Comparison of ENCODE assay signal across 9 mouse cellular contexts in genomic region chr5:35901226-35901809, GRCm38 (mm10). TPM values are rescaled to one million over a fixed set of nuclear protein-coding genes. Genes with fewer than 3 reads are reported as not detected.
DNase-seq lines count a peak whose midpoint lies in the region; ATAC-seq and TF ChIP-seq lines count a peak whose summit lies in the region.
"Had no signal": no experiment of that assay in that cellular context is flagged by ENCODE, and none has a peak within 500 bp of the region (broad histone marks: within the 10 kb centered on the region; RNA-seq: fewer than 3 reads in every experiment).

No protein-coding gene starts in this region.

- H3K4me3 ChIP-seq in lung, embryonic 14.5 days (ENCODE audit: low read depth, low read length), result no peak overlapping the region
- H3K4me3 ChIP-seq in lung, adult 2 months (replicated peaks; ENCODE audit: extremely low read depth, low read depth, low read length), result no peak overlapping the region
- no peak overlapping the region for H3K4me3 ChIP-seq in limb, embryonic 13.5 days
- no peak overlapping the region for H3K4me3 ChIP-seq in neural tube, embryonic 15.5 days (replicated peaks)
- H3K4me3 ChIP-seq: layer of hippocampus, adult 2 months had no signal

- 0 out of 2 replicates have a peak, but pooled peaks cover 3% of the 10 kb centered on the region for H3K36me3 ChIP-seq in lung, embryonic 14.5 days (ENCODE audit: insufficient read depth)
- H3K36me3 ChIP-seq in limb, embryonic 13.5 days, result no peaks in the 10 kb centered on the region
- no peaks in the 10 kb centered on the region for H3K36me3 ChIP-seq in neural tube, embryonic 15.5 days

- ATAC-seq in lung, embryonic 14.5 days (ENCODE audit: insufficient read depth), result peak; percentile 89
- ATAC-seq in limb, embryonic 13.5 days (ENCODE audit: low FRiP score, low read depth), result peak; percentile 46; the same call in 1 of the 2 replicates
- ATAC-seq in neural tube, embryonic 15.5 days (ENCODE audit: low FRiP score), result no peak
- no peak for ATAC-seq in inflammation-experienced regulatory T-cells, adult 6 months

- H3K4me2 ChIP-seq in lung, embryonic 14.5 days, result peak overlapping the region; percentile 50
- H3K4me2 ChIP-seq in limb, embryonic 13.5 days (replicated peaks), result peak overlapping the region; percentile 21; the same call in 1 of the 2 replicates
- H3K4me2 ChIP-seq in neural tube, embryonic 15.5 days, result 0 out of 2 replicates have a peak overlapping the region, but pooled peaks have one; percentile 6

- DNase-seq in adrenal gland, postnatal 14 days, result peak; percentile 45
- no peak for DNase-seq in adrenal gland, adult (ENCODE audit: inconsistent age in 2 of 2, low spot score in 1 of 2)
- DNase-seq in lung, embryonic 14.5 days, result peak; percentile 90
- DNase-seq in lung, adult 2 months, result no peak
- DNase-seq in thymus, postnatal 14 days, result no peak

- peak overlapping the region; percentile 88 for H3K27ac ChIP-seq in lung, embryonic 14.5 days (ENCODE audit: low read depth)
- no peak overlapping the region for H3K27ac ChIP-seq in limb, embryonic 13.5 days
- no peak overlapping the region for H3K27ac ChIP-seq in neural tube, embryonic 15.5 days (replicated peaks)
- H3K27ac ChIP-seq: layer of hippocampus, adult 2 months had no signal

- no peak for TF ChIP-seq POLR2A in lung, adult 2 months (IDR thresholded peaks at IDR 0.05; ENCODE audit: borderline replicate concordance, extremely low read depth, low read depth, low read length)

- no peaks in the 10 kb centered on the region for H3K27me3 ChIP-seq in lung, embryonic 14.5 days (ENCODE audit: insufficient read depth, low read length)
- no peaks in the 10 kb centered on the region for H3K27me3 ChIP-seq in limb, embryonic 13.5 days
- no peaks in the 10 kb centered on the region for H3K27me3 ChIP-seq in neural tube, embryonic 15.5 days (replicated peaks)

- WGBS in lung, embryonic 14.5 days, result 27% methylated on average over 12 of the region's 12 CpGs
- WGBS in lung, adult 2 months, result 43% methylated on average over 12 of the region's 12 CpGs
- WGBS in limb, embryonic 13.5 days, result 51% methylated on average over 12 of the region's 12 CpGs
- WGBS in neural tube, embryonic 15.5 days, result 45% methylated on average over 12 of the region's 12 CpGs

- no peak for TF ChIP-seq CTCF in lung, embryonic 14.5 days (IDR thresholded peaks at IDR 0.05; ENCODE audit: low read depth)
- no peak for TF ChIP-seq CTCF in lung, adult 2 months (IDR thresholded peaks at IDR 0.05; ENCODE audit: insufficient read depth, low read length)

- no peak overlapping the region for H3K9ac ChIP-seq in lung, embryonic 14.5 days
- H3K9ac ChIP-seq in limb, embryonic 13.5 days, result no peak overlapping the region
- no peak overlapping the region for H3K9ac ChIP-seq in neural tube, embryonic 15.5 days (replicated peaks)

- H3K9me3 ChIP-seq in lung, embryonic 14.5 days (ENCODE audit: low read depth, low read length), result no peaks in the 10 kb centered on the region
- no peaks in the 10 kb centered on the region for H3K9me3 ChIP-seq in limb, embryonic 13.5 days
- no peaks in the 10 kb centered on the region for H3K9me3 ChIP-seq in neural tube, embryonic 15.5 days (replicated peaks)

- peaks cover 53% of the 10 kb centered on the region for H3K4me1 ChIP-seq in lung, embryonic 14.5 days (ENCODE audit: insufficient read depth)
- H3K4me1 ChIP-seq in lung, adult 2 months (ENCODE audit: control insufficient read depth, insufficient read depth, low read length), result peaks cover 11% of the 10 kb centered on the region
- H3K4me1 ChIP-seq in limb, embryonic 13.5 days, result peaks cover 62% of the 10 kb centered on the region
- H3K4me1 ChIP-seq in neural tube, embryonic 15.5 days, result peaks cover 76% of the 10 kb centered on the region

RNA-seq across cellular contexts. Expression of gene Afap1, which starts 8.2 kb away (rescaled TPM):
- total RNA-seq in adrenal gland, postnatal 14 days (2021), result 20.8 and 24.9 TPM in 2 replicates
- 19.4 and 19.7 TPM in 2 replicates for polyA plus RNA-seq in lung, embryonic 14.5 days (2014; fragmentation: Nextera tagmentation; extraction: Ambion mirVana)
- 13.7 and 19.7 TPM in 2 replicates for polyA plus RNA-seq in lung, adult 2 months (2012; rRNA removed)
- polyA plus RNA-seq in limb, embryonic 13.5 days (2015; fragmentation: Nextera tagmentation; extraction: Ambion mirVana), result 18.7 and 22.1 TPM in 2 replicates
- 50.8 and 57.0 TPM in 2 replicates for polyA plus RNA-seq in neural tube, embryonic 15.5 days (2015; fragmentation: Nextera tagmentation; extraction: Ambion mirVana)
- 1 to 10 TPM; 1.4 to 8.0 (median 7.3) TPM for polyA plus RNA-seq in inflammation-experienced regulatory T-cells, adult 6 months (2017; shearing (Covaris generic))

Comparison
In these comparisons a context has a peak if more than half of its experiments do, and no peak if none do; other contexts are left out.
1. DNase-seq: peak in adrenal gland, postnatal 14 days (single experiment) and lung, embryonic 14.5 days (single experiment); none in adrenal gland, adult (0 of 2), lung, adult 2 months (single experiment) and thymus, postnatal 14 days (single experiment).
2. ATAC-seq: peak in lung, embryonic 14.5 days (single experiment) and limb, embryonic 13.5 days (single experiment); none in neural tube, embryonic 15.5 days (single experiment) and inflammation-experienced regulatory T-cells, adult 6 months (single experiment).
3. Peak in every context shown above with its lines, with median percentiles within 50 percentile points of each other: H3K4me2 ChIP-seq.